Mouse (Mus musculus) kidney, postnatal 0 days (tissue): ENCODE measurements around the gene Tnfrsf18. TPM values are rescaled to one million over a fixed set of nuclear protein-coding genes. Genes with fewer than 3 reads are reported as not detected.

Experiments
- ATAC-seq: fragments of 200-750 bp; cut with Nextera tagmentation; replicated peaks from 2 replicates; pipeline ENCODE4 v1.8.0; 2017; ENCODE audit warnings: low read depth, moderate number of reproducible peaks, moderate TSS enrichment, moderate library complexity; ENCODE audit not compliant: low FRiP score
- DNase-seq: peaks from one replicate; pipeline ENCODE4 v3.0.0-alpha.2; 2016; ENCODE audit warnings: low spot score
- H3K27ac ChIP-seq: fragments of 300-500 bp; sonication (generic); 2 replicates; pipeline ENCODE4 v1.5.1; 2014; ENCODE audit warnings: mild to moderate bottlenecking
- H3K27me3 ChIP-seq: fragments of 300-500 bp; sonication (generic); 2 replicates; pipeline ENCODE4 v1.6.1; 2014; ENCODE audit warnings: low read length, mixed read lengths; ENCODE audit not compliant: insufficient read depth
- H3K36me3 ChIP-seq: fragments of 300-500 bp; sonication (generic); 2 replicates; pipeline ENCODE4 v1.6.1; 2014; ENCODE audit warnings: low read length, mixed read lengths; ENCODE audit not compliant: insufficient read depth
- H3K4me1 ChIP-seq: fragments of 300-500 bp; sonication (generic); replicated peaks from 2 replicates; pipeline ENCODE4 v1.6.1; 2014; ENCODE audit warnings: antibody characterized with exemption, low read length, mixed read lengths; ENCODE audit not compliant: insufficient read depth
- H3K4me2 ChIP-seq: fragments of 300-500 bp; sonication (generic); 2 replicates; pipeline ENCODE4 v1.6.1; 2014; ENCODE audit warnings: mild to moderate bottlenecking, low read length, moderate library complexity, mixed read lengths
- H3K4me3 ChIP-seq: fragments of 300-500 bp; sonication (generic); replicated peaks from 2 replicates; pipeline ENCODE4 v1.5.1; 2014; ENCODE audit warnings: low read depth, low read length
- H3K9ac ChIP-seq: fragments of 300-500 bp; sonication (generic); 2 replicates; pipeline ENCODE4 v1.6.1; 2014; ENCODE audit warnings: low read depth, low read length
- H3K9me3 ChIP-seq: fragments of 300-500 bp; sonication (generic); replicated peaks from 2 replicates; pipeline ENCODE4 v1.6.1; 2016; ENCODE audit warnings: low read length, inconsistent platforms, mixed read lengths
- CTCF ChIP-seq: IDR thresholded peaks from 2 replicates; pipeline ENCODE4 v1.5.1; 2016; ENCODE audit warnings: antibody characterized with exemption, low read depth, mild to moderate bottlenecking, moderate library complexity
- WGBS: fragments of 180-500 bp; shearing (Covaris S2); extraction: QIAGEN DNeasy Blood & Tissue Kit; methylation state at CpG from one replicate; pipeline ENCODE4 v1.1.7; 2014; 5-methylcytosine and 5-hydroxymethylcytosine counted together
- polyA plus RNA-seq: library from polyadenylated mRNA; unstranded; fragments of >200 nt; fragmentation: Nextera tagmentation; extraction: Ambion mirVana; gene quantifications from 2 replicates; pipeline ENCODE4 v1.2.1, GENCODE M21; 2015

The Tnfrsf18 gene
- polyA plus RNA-seq, 1 experiment from 2014 or later = 1.3 TPM

DNA sequence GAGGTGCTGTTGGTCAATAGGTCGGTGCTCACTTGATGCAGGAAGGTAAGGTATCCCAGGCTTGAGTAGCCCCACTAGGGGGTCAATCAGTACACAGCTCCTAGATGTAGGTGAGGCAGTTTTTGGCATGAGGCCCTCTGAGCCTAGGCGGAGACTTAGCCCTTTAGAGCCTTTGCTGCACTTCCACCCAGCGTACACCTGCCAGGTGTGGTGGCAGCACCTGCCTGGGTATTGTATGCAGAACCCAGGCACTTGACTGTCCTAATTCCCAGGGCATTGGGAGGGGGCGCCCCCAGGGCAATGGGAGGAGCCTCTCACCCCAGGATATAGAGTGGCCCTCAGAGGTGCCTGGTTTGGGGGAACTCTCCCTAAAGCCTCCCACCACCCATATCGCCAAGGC lies 29.2 kb downstream of the Tnfrsf18 start:
- no peaks in the 10 kb centered on the region for H3K36me3 ChIP-seq
- WGBS = 87% methylated on average over 5 of the region's 5 CpGs
- TF ChIP-seq CTCF = 0 out of 2 replicates have a peak, but pooled peaks have one; percentile 3
- ATAC-seq (no peak), DNase-seq (no peak)
- no peaks in the 10 kb centered on the region for H3K27me3 ChIP-seq
- 0 out of 2 replicates have a peak, but pooled peaks cover 6% of the 10 kb centered on the region for H3K4me1 ChIP-seq
- H3K9ac ChIP-seq = no peak overlapping the region
- no peaks in the 10 kb centered on the region for H3K9me3 ChIP-seq
- H3K4me2 ChIP-seq = no peak overlapping the region
- H3K27ac ChIP-seq = peak overlapping the region; percentile 56
- no peak overlapping the region for H3K4me3 ChIP-seq

DNA sequence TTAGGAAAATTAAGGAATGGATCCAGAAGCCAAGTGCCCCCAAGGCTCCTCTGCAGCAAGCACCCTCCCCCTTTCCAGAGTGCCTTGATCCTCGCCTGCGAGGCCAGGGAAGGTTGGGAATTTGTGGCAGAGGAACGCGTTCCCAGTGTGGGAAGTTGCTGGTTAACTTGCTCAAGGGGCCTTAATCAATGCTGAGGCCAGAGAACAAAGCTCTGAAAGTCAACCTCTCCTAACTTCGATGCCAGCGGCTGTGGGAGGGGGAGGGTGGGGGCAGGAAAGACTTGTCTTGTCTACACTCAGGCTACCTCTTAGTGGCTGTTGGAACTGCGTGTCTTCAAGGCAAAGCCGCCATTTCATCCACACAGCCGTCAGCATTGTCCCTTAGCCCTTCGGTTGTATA lies 31.7 kb downstream of the Tnfrsf18 start:
- 57% methylated on average over 10 of the region's 10 CpGs for whole genome bisulfite sequencing
- no peaks in the 10 kb centered on the region for H3K9me3 ChIP-seq
- H3K27me3 ChIP-seq = no peaks in the 10 kb centered on the region
- no peak for DNase-seq
- 0 out of 2 replicates have a peak, but pooled peaks cover 6% of the 10 kb centered on the region for H3K4me1 ChIP-seq
- peak overlapping the region; percentile 19 for H3K9ac ChIP-seq
- H3K4me2 ChIP-seq = peak overlapping the region; percentile 47
- peak overlapping the region; percentile 32 for H3K4me3 ChIP-seq
- ATAC-seq = no peak
- no peaks in the 10 kb centered on the region for H3K36me3 ChIP-seq
- peak overlapping the region; percentile 95 for H3K27ac ChIP-seq
- no peak for TF ChIP-seq CTCF

DNA sequence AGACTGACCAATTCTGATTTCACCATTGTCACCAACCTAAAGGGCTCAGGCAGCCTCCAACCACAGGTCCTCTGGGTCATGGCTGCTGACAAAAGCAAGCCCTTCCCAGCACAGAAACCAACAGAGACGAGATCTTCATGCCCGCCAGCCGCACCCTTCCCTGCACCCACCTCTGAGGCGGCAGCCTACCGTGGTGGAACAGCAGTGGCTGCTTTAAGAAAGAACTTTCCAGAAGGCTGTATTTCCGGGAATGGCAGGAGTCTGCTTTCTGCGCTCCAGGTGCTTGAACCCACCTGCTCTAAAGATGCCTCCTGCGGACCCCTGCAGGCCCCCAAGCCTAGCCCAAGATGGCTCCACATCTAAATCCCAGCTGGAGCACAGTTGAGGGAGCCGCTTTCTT lies 32.9 kb downstream of the Tnfrsf18 start:
- Histone ChIP-seq H3K4me1 (0 out of 2 replicates have a peak, but pooled peaks cover 6% of the 10 kb centered on the region), H3K36me3 (no peaks in the 10 kb centered on the region), H3K4me3 (peak overlapping the region; percentile 32), H3K4me2 (peak overlapping the region; percentile 47), H3K9ac (peak overlapping the region; percentile 59), H3K9me3 (no peaks in the 10 kb centered on the region), H3K27ac (peak overlapping the region; percentile 95), H3K27me3 (no peaks in the 10 kb centered on the region)
- DNase-seq (no peak), ATAC-seq (no peak)
- 61% methylated on average over 9 of the region's 9 CpGs for WGBS
- no peak for TF ChIP-seq CTCF

DNA sequence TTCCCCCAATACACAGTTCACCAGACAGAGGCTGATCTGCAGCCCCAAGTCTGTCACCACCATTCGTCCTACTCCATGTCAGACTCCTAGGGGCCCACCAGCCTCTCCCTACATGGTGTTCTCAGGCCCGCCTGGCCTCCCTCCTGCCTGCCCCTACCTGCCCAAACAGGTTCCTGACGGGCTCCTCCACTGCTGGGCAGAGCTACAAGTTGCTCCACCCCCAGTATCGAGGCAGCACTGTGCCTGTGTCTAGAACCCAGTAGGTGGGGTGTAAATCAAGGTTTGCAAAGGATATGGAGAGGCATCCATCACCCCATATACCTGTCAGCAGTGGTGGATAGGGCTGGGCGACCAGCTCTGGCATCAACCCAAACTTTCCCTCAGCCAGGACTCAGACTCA lies 33.3 kb downstream of the Tnfrsf18 start, which contains the start of gene Ttll10:
Gene Ttll10 (minus strand): TSS at position 154 of the 400 bp plus-strand sequence.
- 16% methylated on average over 5 of the region's 5 CpGs for whole genome bisulfite sequencing
- H3K36me3 ChIP-seq = no peaks in the 10 kb centered on the region
- ATAC-seq = peak; percentile 80
- H3K4me3 ChIP-seq = peak within 1 kb of the TSS; percentile 32
- no peak for TF ChIP-seq CTCF
- H3K27me3 ChIP-seq = no peaks in the 10 kb centered on the region
- H3K9ac ChIP-seq = peak within 1 kb of the TSS; percentile 59
- peak within 1 kb of the TSS; percentile 47 for H3K4me2 ChIP-seq
- H3K9me3 ChIP-seq = no peaks in the 10 kb centered on the region
- H3K27ac ChIP-seq = peak within 1 kb of the TSS; percentile 95
- peak; percentile 44 for DNase-seq
- H3K4me1 ChIP-seq = 0 out of 2 replicates have a peak, but pooled peaks cover 6% of the 10 kb centered on the region

GRCm38 (mm10) chr4:156059713-156060112 lies 33.7 kb downstream of the Tnfrsf18 start:
- WGBS = 17% methylated on average over 10 of the region's 10 CpGs
- Histone ChIP-seq H3K36me3 (no peaks in the 10 kb centered on the region), H3K9me3 (no peaks in the 10 kb centered on the region), H3K4me1 (0 out of 2 replicates have a peak, but pooled peaks cover 6% of the 10 kb centered on the region), H3K27ac (peak overlapping the region; percentile 95), H3K4me3 (peak overlapping the region; percentile 32; the same call in 1 of the 2 replicates), H3K27me3 (no peaks in the 10 kb centered on the region), H3K4me2 (peak overlapping the region; percentile 47), H3K9ac (peak overlapping the region; percentile 59; the same call in 1 of the 2 replicates)
- no peak for TF ChIP-seq CTCF
- ATAC-seq (peak; percentile 97), DNase-seq (peak; percentile 72)

DNA sequence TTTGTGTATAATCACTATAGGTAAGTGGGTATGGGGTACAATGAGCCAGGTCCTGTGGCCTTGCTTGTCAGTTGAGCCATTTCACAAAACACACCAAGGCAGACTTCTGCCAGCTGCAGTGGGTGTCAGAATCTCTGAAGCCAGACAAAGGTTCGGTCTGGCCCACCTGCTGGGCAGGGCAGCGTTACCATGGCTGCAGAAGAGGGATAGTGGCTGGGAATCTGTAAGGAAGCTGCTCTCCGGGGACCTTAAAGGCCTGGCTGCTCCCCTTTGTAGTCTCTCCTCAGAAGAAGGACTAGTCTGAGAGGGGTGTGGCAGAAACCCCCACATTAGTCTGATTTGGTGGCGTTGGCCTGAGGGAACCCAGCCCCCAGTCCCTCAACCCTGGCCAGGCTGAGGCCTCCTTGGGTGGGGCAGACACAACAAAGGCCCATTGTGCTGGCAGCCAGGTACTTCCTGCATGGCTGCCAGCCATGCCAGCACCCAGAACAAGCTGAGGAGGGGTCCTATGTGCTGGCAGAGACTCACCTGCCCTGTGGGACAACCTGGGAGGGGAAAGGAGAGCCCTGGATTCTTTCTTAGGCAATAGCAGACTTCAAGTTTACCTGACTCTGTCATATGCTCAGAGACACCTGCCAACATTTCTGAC lies 38.0 kb downstream of the Tnfrsf18 start:
- Histone ChIP-seq H3K4me3 (no peak overlapping the region), H3K4me2 (no peak overlapping the region), H3K9me3 (no peaks in the 10 kb centered on the region), H3K27me3 (no peaks in the 10 kb centered on the region), H3K36me3 (no peaks in the 10 kb centered on the region), H3K27ac (0 out of 2 replicates have a peak overlapping the region, but pooled peaks have one; percentile 31), H3K9ac (no peak overlapping the region), H3K4me1 (0 out of 2 replicates have a peak, but pooled peaks cover 3% of the 10 kb centered on the region)
- 23% methylated on average over 4 of the region's 4 CpGs for WGBS
- DNase-seq (no peak), ATAC-seq (no peak)
- TF ChIP-seq CTCF = no peak
